Mouse (Mus musculus) lung, embryonic 14.5 days (tissue): ENCODE data around the gene Tmpo. TPM values are rescaled to one million over a fixed set of nuclear protein-coding genes. Genes with fewer than 3 reads are reported as not detected.

ENCODE experiments used
- ATAC-seq: fragments of 200-750 bp; cut with Nextera tagmentation; 2 replicates; pipeline ENCODE4 v1.8.0; 2017; ENCODE audit warnings: mild to moderate bottlenecking, moderate TSS enrichment, moderate library complexity; ENCODE audit not compliant: insufficient read depth
- DNase-seq: peaks from one replicate; pipeline ENCODE4 v3.0.0-alpha.2; 2015
- H3K27ac ChIP-seq: fragments of 300-500 bp; sonication (generic); 2 replicates; pipeline ENCODE4 v1.5.1; 2014; ENCODE audit warnings: low read depth, mild to moderate bottlenecking, moderate library complexity
- H3K27me3 ChIP-seq: fragments of 300-500 bp; sonication (generic); 2 replicates; pipeline ENCODE4 v1.6.1; 2014; ENCODE audit warnings: low read length, control low read depth; ENCODE audit not compliant: insufficient read depth
- H3K36me3 ChIP-seq: fragments of 300-500 bp; sonication (generic); 2 replicates; pipeline ENCODE4 v1.6.1; 2014; ENCODE audit warnings: control low read depth; ENCODE audit not compliant: insufficient read depth
- H3K4me1 ChIP-seq: fragments of 300-500 bp; sonication (generic); 2 replicates; pipeline ENCODE4 v1.6.1; 2014; ENCODE audit warnings: antibody characterized with exemption, control low read depth; ENCODE audit not compliant: insufficient read depth
- H3K4me2 ChIP-seq: fragments of 300-500 bp; sonication (generic); 2 replicates; pipeline ENCODE4 v1.6.1; 2014; ENCODE audit warnings: mild to moderate bottlenecking
- H3K4me3 ChIP-seq: fragments of 300-500 bp; sonication (generic); 2 replicates; pipeline ENCODE4 v1.5.1; 2014; ENCODE audit warnings: low read depth, low read length
- H3K9ac ChIP-seq: fragments of 300-500 bp; sonication (generic); 2 replicates; pipeline ENCODE4 v1.6.1; 2014
- H3K9me3 ChIP-seq: fragments of 300-500 bp; sonication (generic); 2 replicates; pipeline ENCODE4 v1.6.1; 2016; ENCODE audit warnings: low read depth, low read length, control low read depth
- CTCF ChIP-seq: IDR thresholded peaks from 2 replicates; pipeline ENCODE4 v1.5.1; 2016; ENCODE audit warnings: antibody characterized with exemption, low read depth
- WGBS: fragments of 180-500 bp; shearing (Covaris S2); extraction: QIAGEN DNeasy Blood & Tissue Kit; methylation state at CpG from one replicate; pipeline ENCODE4 v1.1.7; 2014; 5-methylcytosine and 5-hydroxymethylcytosine counted together
- polyA plus RNA-seq: library from polyadenylated mRNA; unstranded; fragments of >200 nt; fragmentation: Nextera tagmentation; extraction: Ambion mirVana; gene quantifications from 2 replicates; pipeline ENCODE4 v1.2.1, GENCODE M21; 2014

The Tmpo gene
- polyA plus RNA-seq, 1 experiment from 2014 or later: 337 TPM

- DNase-seq (no peak), ATAC-seq (no peak)
- no peaks in the 10 kb centered on the region for H3K9me3 ChIP-seq
- no peak for TF ChIP-seq CTCF
- no peaks in the 10 kb centered on the region for H3K4me1 ChIP-seq
- no peak overlapping the region for H3K9ac ChIP-seq
- no peaks in the 10 kb centered on the region for H3K36me3 ChIP-seq
- H3K4me2 ChIP-seq: no peak overlapping the region
- no peaks in the 10 kb centered on the region for H3K27me3 ChIP-seq
- WGBS: 86% methylated on average over 1 of the region's 1 CpGs
- no peak overlapping the region for H3K4me3 ChIP-seq
- H3K27ac ChIP-seq: no peak overlapping the region
These were observed 15.7 kb upstream of the Tmpo start for GRCm38 (mm10) chr10:91196778-91197177.

DNA sequence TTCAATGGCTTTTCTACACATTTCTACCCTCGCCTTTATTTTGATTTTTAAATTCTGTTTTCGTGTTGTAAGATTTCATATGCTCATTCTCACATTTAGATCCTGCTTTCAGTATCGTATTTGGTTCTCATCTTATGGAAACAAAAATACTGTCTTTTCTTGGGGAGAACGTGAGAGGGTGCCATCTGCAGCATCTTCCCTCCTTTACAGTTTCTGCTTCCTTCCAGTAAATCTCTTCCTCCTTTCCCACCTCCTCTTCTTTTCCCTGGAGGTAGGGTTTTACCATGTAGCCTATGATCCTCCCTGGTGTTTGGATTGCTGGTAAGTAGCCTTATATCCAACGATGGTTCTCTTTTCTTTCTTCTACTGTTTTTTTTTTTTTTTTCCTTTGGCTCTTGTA lies 14.6 kb upstream of the Tmpo start:
- Histone ChIP-seq H3K4me1 (no peaks in the 10 kb centered on the region), H3K4me3 (no peak overlapping the region), H3K9me3 (no peaks in the 10 kb centered on the region), H3K27me3 (no peaks in the 10 kb centered on the region), H3K9ac (no peak overlapping the region), H3K27ac (no peak overlapping the region), H3K4me2 (no peak overlapping the region), H3K36me3 (no peaks in the 10 kb centered on the region)
- 84% methylated on average over 5 of the region's 5 CpGs for WGBS
- no peak for ATAC-seq
- no peak for DNase-seq
- TF ChIP-seq CTCF: no peak

DNA sequence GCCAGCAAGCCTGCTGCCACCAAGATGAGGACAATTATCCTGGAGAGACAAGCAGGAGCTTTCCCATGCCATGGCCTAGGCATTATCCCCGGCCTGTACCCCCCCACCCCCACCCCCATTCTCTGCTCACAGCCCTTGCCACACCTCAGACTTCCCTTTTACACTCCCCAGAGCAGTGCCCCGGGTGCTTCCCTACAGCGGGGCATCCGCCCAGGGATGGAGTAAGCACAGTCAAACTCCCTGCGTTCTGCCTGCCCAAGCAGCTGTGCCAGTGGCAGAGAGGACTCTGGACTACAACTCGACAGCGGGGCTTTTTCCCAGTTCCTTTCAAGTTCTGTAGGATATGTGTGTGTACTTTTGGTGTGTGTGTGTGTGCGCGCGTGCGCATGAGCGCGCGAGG lies 14.0 kb upstream of the Tmpo start:
- no peak overlapping the region for H3K4me2 ChIP-seq
- ATAC-seq (no peak), DNase-seq (no peak)
- no peak for TF ChIP-seq CTCF
- H3K27me3 ChIP-seq: no peaks in the 10 kb centered on the region
- H3K9me3 ChIP-seq: no peaks in the 10 kb centered on the region
- no peak overlapping the region for H3K9ac ChIP-seq
- no peak overlapping the region for H3K4me3 ChIP-seq
- WGBS: 85% methylated on average over 14 of the region's 14 CpGs
- no peak overlapping the region for H3K27ac ChIP-seq
- H3K36me3 ChIP-seq: no peaks in the 10 kb centered on the region
- H3K4me1 ChIP-seq: no peaks in the 10 kb centered on the region

DNA sequence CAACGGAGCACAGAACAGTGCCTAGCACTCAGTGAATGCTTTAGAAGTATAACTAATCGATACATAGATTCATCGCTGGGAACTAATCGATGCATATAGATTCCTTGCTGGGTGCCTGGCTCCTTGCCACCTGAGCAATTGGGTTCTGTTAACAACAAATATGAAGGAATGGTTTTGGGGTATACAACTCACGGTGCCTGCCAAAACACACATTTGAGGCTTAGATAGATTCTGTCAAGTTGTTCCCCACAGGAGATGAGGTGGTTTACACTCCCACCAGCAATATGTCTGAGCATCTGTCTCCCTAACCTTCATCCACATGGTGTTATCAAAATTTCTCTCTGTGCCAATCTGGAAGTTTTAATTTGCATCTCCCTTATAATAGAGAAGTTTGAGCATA lies 10.7 kb upstream of the Tmpo start:
- Histone ChIP-seq H3K9ac (no peak overlapping the region), H3K27ac (no peak overlapping the region), H3K4me2 (no peak overlapping the region), H3K36me3 (no peaks in the 10 kb centered on the region), H3K27me3 (no peaks in the 10 kb centered on the region), H3K4me1 (no peaks in the 10 kb centered on the region), H3K4me3 (no peak overlapping the region), H3K9me3 (no peaks in the 10 kb centered on the region)
- WGBS: 90% methylated on average over 5 of the region's 5 CpGs
- no peak for TF ChIP-seq CTCF
- DNase-seq (no peak), ATAC-seq (no peak)

- DNase-seq: no peak
- 88% methylated on average over 6 of the region's 6 CpGs for WGBS
- Histone ChIP-seq H3K36me3 (no peaks in the 10 kb centered on the region), H3K9ac (no peak overlapping the region), H3K27me3 (no peaks in the 10 kb centered on the region), H3K27ac (no peak overlapping the region), H3K4me2 (no peak overlapping the region), H3K4me3 (no peak overlapping the region), H3K4me1 (no peaks in the 10 kb centered on the region), H3K9me3 (no peaks in the 10 kb centered on the region)
- TF ChIP-seq CTCF: no peak
- no peak for ATAC-seq
These were observed 8.4 kb upstream of the Tmpo start for GRCm38 (mm10) chr10:91189476-91189875.

DNA sequence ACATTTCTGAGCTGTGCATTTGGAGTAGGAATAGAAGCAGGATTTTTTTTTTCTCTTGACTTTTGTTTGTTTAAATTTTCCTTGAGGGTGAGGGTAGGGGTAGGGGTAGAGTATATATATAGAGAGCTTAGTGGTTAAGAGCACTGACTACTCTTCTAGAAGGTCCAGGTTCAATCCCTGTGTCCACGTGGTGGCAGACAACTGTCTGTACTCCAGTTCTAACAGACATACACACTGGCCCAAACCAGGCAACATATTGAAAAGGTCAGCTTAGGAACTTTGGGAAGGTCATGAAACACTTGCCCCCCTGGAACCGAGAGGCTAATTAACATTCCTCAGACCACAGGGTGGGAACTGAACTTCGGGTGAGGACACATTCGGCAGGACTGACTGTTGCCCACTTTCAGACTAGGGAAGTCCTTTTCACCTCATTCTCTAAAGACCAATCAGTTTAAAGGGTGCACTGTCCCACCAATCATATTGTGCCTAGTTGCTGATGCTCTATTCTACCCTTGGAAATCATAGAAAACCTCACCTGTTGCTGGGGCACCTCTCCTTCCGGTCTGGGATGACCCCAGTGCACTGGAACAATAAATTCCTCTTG lies 7.7 kb upstream of the Tmpo start:
- no peaks in the 10 kb centered on the region for H3K27me3 ChIP-seq
- 81% methylated on average over 5 of the region's 5 CpGs for WGBS
- H3K9me3 ChIP-seq: no peaks in the 10 kb centered on the region
- H3K27ac ChIP-seq: no peak overlapping the region
- H3K9ac ChIP-seq: no peak overlapping the region
- H3K4me1 ChIP-seq: no peaks in the 10 kb centered on the region
- no peak for DNase-seq
- peak; percentile 47; the same call in 1 of the 2 replicates for ATAC-seq
- TF ChIP-seq CTCF: no peak
- H3K36me3 ChIP-seq: no peaks in the 10 kb centered on the region
- no peak overlapping the region for H3K4me2 ChIP-seq
- no peak overlapping the region for H3K4me3 ChIP-seq

DNA sequence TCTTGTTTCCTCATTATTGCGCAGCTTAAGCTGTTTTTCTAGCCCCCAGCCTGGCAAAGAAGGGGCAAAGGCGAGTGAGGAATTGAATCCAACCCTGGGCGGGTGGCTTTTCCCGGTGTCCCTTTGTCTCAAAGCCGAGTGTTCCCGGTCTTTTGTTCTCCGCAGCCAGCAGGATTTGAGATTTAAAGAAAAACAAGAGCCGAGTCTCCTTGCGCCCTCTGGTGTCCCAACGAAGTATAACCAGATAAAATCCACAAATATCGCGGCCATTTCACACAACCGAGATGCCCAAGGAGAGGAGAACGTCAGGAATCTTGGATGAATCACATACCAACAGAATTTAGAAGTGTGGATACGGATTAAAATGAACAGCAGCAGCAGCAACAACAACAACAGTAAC lies 6.8 kb upstream of the Tmpo start:
- Histone ChIP-seq H3K27me3 (no peaks in the 10 kb centered on the region), H3K4me2 (peak overlapping the region; percentile 64), H3K36me3 (no peaks in the 10 kb centered on the region), H3K9ac (peak overlapping the region; percentile 72), H3K9me3 (no peaks in the 10 kb centered on the region), H3K4me1 (no peaks in the 10 kb centered on the region), H3K27ac (peak overlapping the region; percentile 92), H3K4me3 (peak overlapping the region; percentile 31)
- peak; percentile 52; the same call in 1 of the 2 replicates for ATAC-seq
- TF ChIP-seq CTCF: peak; percentile 84
- DNase-seq: peak; percentile 97
- under 1% methylated on average over 15 of the region's 15 CpGs for WGBS
